Mouse (Mus musculus) brain, embryonic 14.5 days (tissue): ENCODE measurements at regions not wholly inside any gene's neighbourhood (a gene's known extent, or its start where the extent isn't known, plus 50 kb on each side); places are given as distances from the start of the nearest gene placed in this dataset.

Experiments
- CTCF ChIP-seq: fragments of 200-500 bp; IDR thresholded peaks from 2 replicates; pipeline ENCODE4 v1.5.1; 2012; ENCODE audit warnings: inconsistent platforms, mild to moderate bottlenecking, moderate library complexity, borderline replicate concordance; ENCODE audit not compliant: insufficient read depth, insufficient read length; ENCODE audit errors: extremely low read depth
- POLR2A ChIP-seq: fragments of 200-500 bp; IDR thresholded peaks from 2 replicates; pipeline ENCODE4 v1.6.1; 2012; ENCODE audit warnings: mild to moderate bottlenecking, inconsistent platforms, borderline replicate concordance; ENCODE audit not compliant: poor library complexity, insufficient read depth, insufficient read length, severe bottlenecking; ENCODE audit errors: extremely low read depth

DNA sequence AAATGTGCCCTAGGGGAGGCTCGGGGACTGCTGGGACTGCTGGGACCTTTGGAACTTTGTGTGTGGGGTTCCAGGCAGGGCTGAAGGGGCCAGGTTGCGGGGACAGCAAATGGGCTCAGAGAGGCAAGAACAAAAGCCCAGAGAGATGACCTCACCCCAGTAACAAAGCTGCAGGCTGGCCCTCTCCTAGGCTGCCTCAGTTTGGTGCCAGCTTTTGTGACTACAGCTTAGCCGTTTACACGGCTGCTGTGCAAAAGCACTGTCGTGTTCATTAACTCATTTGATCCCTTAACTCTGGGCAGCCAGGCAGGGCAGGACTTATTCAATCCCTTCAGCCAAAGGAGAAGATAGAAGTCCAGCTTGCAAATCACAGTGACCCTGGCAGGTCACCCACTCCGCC, 137.3 kb upstream of the Dynlrb2 start:
- TF ChIP-seq CTCF: no peak
- TF ChIP-seq POLR2A: no peak
